Mouse (Mus musculus): ENCODE results near the gene Rab3gap1. TPM values are rescaled to one million over a fixed set of nuclear protein-coding genes. Genes with fewer than 3 reads are reported as not detected.
"Not testable (repeated sequence)": the region's sequence is repeated elsewhere in the genome, so short reads cannot be mapped to it uniquely, and the experiment has no call there.

The Rab3gap1 gene
- polyA plus RNA-seq, 1 experiment: 35.4 TPM

DNA sequence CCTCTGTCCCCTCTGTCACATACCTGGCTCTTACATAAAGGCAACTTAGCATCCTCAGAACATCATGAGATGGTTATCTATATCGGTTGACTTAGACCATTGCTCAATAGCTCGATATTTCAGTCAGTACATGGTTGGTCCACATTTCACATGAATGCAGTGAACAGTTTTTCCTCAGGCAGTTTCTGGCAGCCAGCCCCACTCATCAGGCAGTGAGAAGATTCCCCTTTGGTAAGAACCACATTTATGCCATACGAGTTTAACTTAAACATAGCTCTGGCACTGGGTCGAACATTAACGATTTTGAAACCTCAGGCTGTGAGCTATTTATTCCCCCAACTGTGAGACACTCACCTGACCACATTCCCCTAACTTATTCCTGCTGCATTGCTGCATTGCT is 80.2 kb downstream of the Rab3gap1 start:
- H3K4me3 ChIP-seq (ENCODE audit: insufficient read depth, low read length): no peak overlapping the region
- TF ChIP-seq CTCF (IDR thresholded peaks at IDR 0.05; ENCODE audit: borderline replicate concordance, insufficient read depth, low read length) (no peak), POLR2A (IDR thresholded peaks at IDR 0.05; ENCODE audit: low read depth, low read length) (no peak)
- H3K4me1 ChIP-seq (ENCODE audit: control insufficient read depth, insufficient read depth, low read length): no peaks in the 10 kb centered on the region
- no peak overlapping the region for H3K27ac ChIP-seq (ENCODE audit: insufficient read depth, low read length)

GRCm38 (mm10) chr1:127952276-127952675 is 83.7 kb downstream of the Rab3gap1 start:
- Histone ChIP-seq H3K4me3 (ENCODE audit: insufficient read depth, low read length) (no peak overlapping the region), H3K4me1 (ENCODE audit: control insufficient read depth, insufficient read depth, low read length) (no peaks in the 10 kb centered on the region), H3K27ac (ENCODE audit: insufficient read depth, low read length) (no peak overlapping the region)
- TF ChIP-seq CTCF (IDR thresholded peaks at IDR 0.05; ENCODE audit: borderline replicate concordance, insufficient read depth, low read length) (no peak), POLR2A (IDR thresholded peaks at IDR 0.05; ENCODE audit: low read depth, low read length) (no peak)

DNA sequence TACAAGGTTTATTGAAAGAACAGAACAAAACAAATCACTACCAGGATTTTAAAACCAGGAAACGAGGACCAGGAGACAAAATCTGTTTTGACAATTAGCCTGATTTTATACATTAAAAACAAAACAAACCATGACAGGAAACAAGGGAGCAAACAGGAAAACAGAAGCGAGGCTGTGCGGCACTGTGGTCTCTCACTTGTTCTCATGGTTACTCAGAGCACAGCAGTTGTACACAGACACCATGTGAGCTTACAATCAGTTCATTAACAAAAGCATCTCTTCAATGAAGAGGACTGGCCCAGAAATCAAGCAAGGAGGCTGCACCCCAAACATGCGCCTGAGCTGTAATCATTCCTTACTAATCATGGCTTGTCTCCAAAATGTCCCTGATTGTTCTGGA is 85.6 kb downstream of the Rab3gap1 start:
- not testable (repeated sequence) for H3K27ac ChIP-seq (ENCODE audit: insufficient read depth, low read length)

GRCm38 (mm10) chr1:127954800-127955199 is 86.2 kb downstream of the Rab3gap1 start:
- Histone ChIP-seq H3K4me3 (ENCODE audit: insufficient read depth, low read length) (no peak overlapping the region), H3K4me1 (ENCODE audit: control insufficient read depth, insufficient read depth, low read length) (peaks cover 5% of the 10 kb centered on the region), H3K27ac (ENCODE audit: insufficient read depth, low read length) (no peak overlapping the region)
- TF ChIP-seq POLR2A (IDR thresholded peaks at IDR 0.05; ENCODE audit: low read depth, low read length) (no peak), CTCF (IDR thresholded peaks at IDR 0.05; ENCODE audit: borderline replicate concordance, insufficient read depth, low read length) (no peak)

More for the DNA sequence above, 85.6 kb downstream of the Rab3gap1 start:
- not testable (repeated sequence) for H3K4me1 ChIP-seq (ENCODE audit: control insufficient read depth, insufficient read depth, low read length); H3K4me3 ChIP-seq (ENCODE audit: insufficient read depth, low read length)

DNA sequence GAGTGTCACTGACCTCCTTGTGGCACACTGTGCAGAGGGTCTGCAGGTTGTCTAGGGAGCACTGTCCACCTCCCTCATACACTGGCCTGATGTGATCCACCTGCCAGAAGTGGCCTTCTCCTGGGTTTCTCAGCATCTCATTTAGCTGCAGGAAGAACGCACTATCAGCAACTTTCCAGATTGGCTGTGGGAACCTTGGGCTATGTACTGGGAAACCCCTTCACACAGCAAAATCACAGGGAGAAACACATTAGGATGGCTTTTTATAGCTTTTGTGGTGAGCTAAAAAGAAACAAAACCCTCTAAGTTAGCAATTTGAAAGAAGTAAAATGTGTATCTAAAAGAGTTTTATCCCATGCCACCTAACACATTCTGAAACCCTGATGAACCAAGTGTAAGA is 88.0 kb downstream of the Rab3gap1 start:
- Histone ChIP-seq H3K4me1 (ENCODE audit: control insufficient read depth, insufficient read depth, low read length) (peaks cover 10% of the 10 kb centered on the region), H3K4me3 (ENCODE audit: insufficient read depth, low read length) (no peak overlapping the region), H3K27ac (ENCODE audit: insufficient read depth, low read length) (no peak overlapping the region)
- TF ChIP-seq CTCF (IDR thresholded peaks at IDR 0.05; ENCODE audit: borderline replicate concordance, insufficient read depth, low read length) (no peak), POLR2A (IDR thresholded peaks at IDR 0.05; ENCODE audit: low read depth, low read length) (no peak)

DNA sequence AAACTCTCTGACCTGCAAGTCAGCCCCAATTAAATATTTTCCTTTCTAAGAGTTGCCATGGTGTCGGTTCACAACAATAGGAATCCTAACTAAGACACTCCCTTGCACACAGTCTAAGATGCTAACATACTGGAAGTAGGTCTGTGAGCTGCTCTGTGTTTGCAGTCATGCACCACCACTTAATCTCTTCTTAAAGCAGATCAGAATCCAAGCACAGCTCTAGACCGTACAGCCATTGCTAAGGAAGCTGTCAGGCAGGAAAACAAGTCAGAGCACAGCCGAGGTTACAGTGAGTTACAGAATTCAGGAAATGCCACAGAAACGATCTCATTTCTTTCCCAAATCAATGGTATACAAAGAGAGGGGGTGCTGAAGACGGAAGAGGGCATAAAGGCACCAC is 90.2 kb downstream of the Rab3gap1 start:
- Histone ChIP-seq H3K4me1 (ENCODE audit: control insufficient read depth, insufficient read depth, low read length) (peaks cover 10% of the 10 kb centered on the region), H3K27ac (ENCODE audit: insufficient read depth, low read length) (peak overlapping the region; percentile 76)

DNA sequence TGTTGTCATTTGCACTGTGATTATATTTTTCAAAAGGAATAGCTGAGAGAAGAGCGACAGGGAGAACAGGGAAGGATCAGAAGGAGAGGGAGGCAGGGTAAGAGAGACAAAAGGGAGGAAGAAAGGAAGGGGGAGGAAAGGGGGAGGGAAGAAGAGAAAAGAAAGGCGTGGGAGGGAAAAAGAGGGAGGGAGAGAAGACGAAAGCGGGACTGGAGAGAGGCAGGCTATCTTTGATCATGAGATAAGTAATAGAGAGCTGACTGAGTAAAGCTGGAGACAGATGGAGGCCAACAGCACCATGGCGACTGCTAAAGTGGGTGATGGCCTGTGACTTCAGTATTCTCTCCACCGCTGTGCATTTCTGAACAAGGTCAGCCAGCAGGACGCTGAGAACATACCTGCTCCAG is 90.7 kb downstream of the Rab3gap1 start:
- peak overlapping the region; percentile 76 for H3K27ac ChIP-seq (ENCODE audit: insufficient read depth, low read length)
- no peak overlapping the region for H3K4me3 ChIP-seq (ENCODE audit: insufficient read depth, low read length)
- peaks cover 10% of the 10 kb centered on the region for H3K4me1 ChIP-seq (ENCODE audit: control insufficient read depth, insufficient read depth, low read length)
- TF ChIP-seq POLR2A (IDR thresholded peaks at IDR 0.05; ENCODE audit: low read depth, low read length): no peak
- TF ChIP-seq CTCF (IDR thresholded peaks at IDR 0.05; ENCODE audit: borderline replicate concordance, insufficient read depth, low read length): no peak

More for the DNA sequence above, 90.2 kb downstream of the Rab3gap1 start:
- no peak overlapping the region for H3K4me3 ChIP-seq (ENCODE audit: insufficient read depth, low read length)
- TF ChIP-seq CTCF (IDR thresholded peaks at IDR 0.05; ENCODE audit: borderline replicate concordance, insufficient read depth, low read length) (no peak), POLR2A (IDR thresholded peaks at IDR 0.05; ENCODE audit: low read depth, low read length) (no peak)

- no peak for TF ChIP-seq CTCF (IDR thresholded peaks at IDR 0.05; ENCODE audit: borderline replicate concordance, insufficient read depth, low read length)
- no peak for TF ChIP-seq POLR2A (IDR thresholded peaks at IDR 0.05; ENCODE audit: low read depth, low read length)
- H3K4me3 ChIP-seq (ENCODE audit: insufficient read depth, low read length): no peak overlapping the region
- no peak overlapping the region for H3K27ac ChIP-seq (ENCODE audit: insufficient read depth, low read length)
- peaks cover 10% of the 10 kb centered on the region for H3K4me1 ChIP-seq (ENCODE audit: control insufficient read depth, insufficient read depth, low read length)
These were observed 92.6 kb downstream of the Rab3gap1 start for GRCm38 (mm10) chr1:127961140-127961539.

- Histone ChIP-seq H3K4me1 (ENCODE audit: control insufficient read depth, insufficient read depth, low read length) (peaks cover 10% of the 10 kb centered on the region), H3K27ac (ENCODE audit: insufficient read depth, low read length) (no peak overlapping the region), H3K4me3 (ENCODE audit: insufficient read depth, low read length) (no peak overlapping the region)
- TF ChIP-seq CTCF (IDR thresholded peaks at IDR 0.05; ENCODE audit: borderline replicate concordance, insufficient read depth, low read length) (no peak), POLR2A (IDR thresholded peaks at IDR 0.05; ENCODE audit: low read depth, low read length) (no peak)
These were observed 94.8 kb downstream of the Rab3gap1 start for GRCm38 (mm10) chr1:127963326-127963725.

DNA sequence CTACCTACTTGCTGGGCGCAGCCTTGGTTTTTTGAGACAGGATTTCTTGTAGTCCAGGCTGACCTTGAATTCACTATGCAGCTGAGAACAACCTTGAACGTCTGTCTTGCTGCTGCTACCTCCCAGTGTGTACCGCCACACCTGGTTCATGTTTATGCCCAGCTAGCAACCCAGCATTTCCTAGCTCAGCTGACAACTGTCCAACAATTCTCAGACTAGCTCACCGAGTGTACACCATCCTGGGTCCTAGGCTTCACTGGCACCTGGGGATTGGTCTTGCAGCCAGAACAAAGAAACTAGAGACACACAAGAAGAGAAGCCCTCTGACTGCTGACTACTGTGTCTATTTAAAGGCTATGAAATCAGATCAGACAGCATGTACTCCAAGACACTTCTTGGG is 102.3 kb downstream of the Rab3gap1 start:
- Histone ChIP-seq H3K27ac (ENCODE audit: insufficient read depth, low read length) (no peak overlapping the region), H3K4me3 (ENCODE audit: insufficient read depth, low read length) (no peak overlapping the region), H3K4me1 (ENCODE audit: control insufficient read depth, insufficient read depth, low read length) (peaks cover under 1% of the 10 kb centered on the region; the same call in 1 of the 2 replicates)
- TF ChIP-seq POLR2A (IDR thresholded peaks at IDR 0.05; ENCODE audit: low read depth, low read length) (no peak), CTCF (IDR thresholded peaks at IDR 0.05; ENCODE audit: borderline replicate concordance, insufficient read depth, low read length) (no peak)

DNA sequence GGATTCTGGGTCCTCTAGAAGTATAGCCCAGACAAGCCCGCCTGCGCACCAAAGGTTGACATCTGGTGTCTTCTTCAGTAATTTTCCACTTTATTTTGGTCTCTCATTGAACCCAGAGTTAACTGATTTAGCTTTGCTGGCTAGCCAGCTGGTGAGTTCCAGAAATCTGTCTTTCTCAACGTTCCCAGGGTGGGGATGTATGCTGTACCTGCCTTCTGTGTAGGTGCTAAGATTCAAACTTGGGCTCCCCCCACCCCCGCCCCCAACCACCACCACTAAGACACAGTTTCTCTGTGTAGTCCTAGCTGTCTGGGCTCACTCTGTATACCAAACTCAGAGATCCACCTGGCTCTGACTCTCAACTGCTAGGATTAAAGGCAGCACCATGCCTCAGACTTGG is 105.5 kb downstream of the Rab3gap1 start:
- no peak for TF ChIP-seq POLR2A (IDR thresholded peaks at IDR 0.05; ENCODE audit: low read depth, low read length)
- TF ChIP-seq CTCF (IDR thresholded peaks at IDR 0.05; ENCODE audit: borderline replicate concordance, insufficient read depth, low read length): no peak

More for the DNA sequence above, 105.5 kb downstream of the Rab3gap1 start:
- Histone ChIP-seq H3K4me1 (ENCODE audit: control insufficient read depth, insufficient read depth, low read length) (peaks cover 4% of the 10 kb centered on the region; the same call in 1 of the 2 replicates), H3K27ac (ENCODE audit: insufficient read depth, low read length) (no peak overlapping the region), H3K4me3 (ENCODE audit: insufficient read depth, low read length) (no peak overlapping the region)
